Mouse (Mus musculus) G1E-ER4 (cell line): Measurements from ENCODE around the gene Anks1b. TPM values are rescaled to one million over a fixed set of nuclear protein-coding genes. Genes with fewer than 3 reads are reported as not detected.

ENCODE experiments used
- GATA1 ChIP-seq: IDR thresholded peaks from one replicate; pipeline ENCODE4 v1.8.0; 2012; ENCODE audit warnings: low read length, inconsistent platforms
- polyA plus RNA-seq: library from polyadenylated mRNA; stranded (reverse); fragments of >175 nt; gene quantifications from 2 replicates; pipeline ENCODE4 v1.2.3, GENCODE M21; 2012

The Anks1b gene
- polyA plus RNA-seq, 1 experiment, result not detected

DNA sequence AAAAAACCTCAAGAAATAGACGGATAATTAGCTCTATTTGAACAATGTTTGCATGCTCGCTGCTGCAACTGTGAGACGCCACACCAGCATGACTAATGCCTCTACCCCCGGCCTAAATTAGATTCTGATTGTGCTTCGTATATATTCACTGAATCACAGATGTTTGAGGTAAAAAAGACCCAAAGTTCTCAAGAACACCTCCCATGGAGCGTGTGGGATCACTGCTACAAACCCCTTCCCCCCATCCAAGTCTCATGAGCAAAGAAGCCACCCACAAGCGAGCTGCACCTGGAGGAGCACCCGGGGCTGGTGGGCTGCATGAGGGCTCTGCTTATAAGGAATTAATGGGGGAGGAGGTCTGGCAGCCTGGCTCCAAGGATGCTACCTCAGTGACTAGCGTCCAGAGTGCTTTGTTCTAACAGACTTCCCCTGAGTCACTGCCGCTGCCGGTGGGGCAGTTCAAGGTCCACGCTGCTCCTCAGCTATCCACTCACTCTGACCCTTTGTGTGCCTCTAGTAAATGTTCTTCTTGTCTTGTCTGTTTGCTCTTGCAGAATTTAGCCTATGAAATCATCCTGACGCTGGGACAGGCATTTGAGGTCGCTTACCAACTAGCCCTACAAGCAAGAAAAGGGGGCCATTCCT, 1092.5 kb downstream of the Anks1b start:
- TF ChIP-seq GATA1, result no peak

- TF ChIP-seq GATA1, result no peak
Observed at GRCm38 (mm10) chr10:90966821-90967220, 1093.5 kb downstream of the Anks1b start.

DNA sequence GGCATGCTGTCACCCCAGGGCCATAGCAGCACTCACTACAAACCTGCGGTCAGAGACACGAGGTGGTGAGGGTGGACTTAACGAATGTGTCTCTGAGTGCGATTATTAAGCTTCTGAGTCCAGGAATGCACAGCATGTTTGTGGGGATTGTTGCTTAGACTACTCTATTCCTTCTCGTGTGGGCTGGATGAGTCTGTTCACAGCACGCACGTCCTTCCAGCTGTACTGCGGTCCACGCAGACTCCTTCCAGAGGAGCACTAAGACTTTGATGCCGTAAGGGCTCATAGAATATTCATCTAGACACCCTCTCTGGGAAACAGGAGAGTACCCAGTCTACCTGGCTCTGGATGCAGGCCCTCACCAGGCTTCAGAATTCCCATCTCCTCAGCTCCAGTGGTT, 1094.9 kb downstream of the Anks1b start:
- TF ChIP-seq GATA1, result no peak

DNA sequence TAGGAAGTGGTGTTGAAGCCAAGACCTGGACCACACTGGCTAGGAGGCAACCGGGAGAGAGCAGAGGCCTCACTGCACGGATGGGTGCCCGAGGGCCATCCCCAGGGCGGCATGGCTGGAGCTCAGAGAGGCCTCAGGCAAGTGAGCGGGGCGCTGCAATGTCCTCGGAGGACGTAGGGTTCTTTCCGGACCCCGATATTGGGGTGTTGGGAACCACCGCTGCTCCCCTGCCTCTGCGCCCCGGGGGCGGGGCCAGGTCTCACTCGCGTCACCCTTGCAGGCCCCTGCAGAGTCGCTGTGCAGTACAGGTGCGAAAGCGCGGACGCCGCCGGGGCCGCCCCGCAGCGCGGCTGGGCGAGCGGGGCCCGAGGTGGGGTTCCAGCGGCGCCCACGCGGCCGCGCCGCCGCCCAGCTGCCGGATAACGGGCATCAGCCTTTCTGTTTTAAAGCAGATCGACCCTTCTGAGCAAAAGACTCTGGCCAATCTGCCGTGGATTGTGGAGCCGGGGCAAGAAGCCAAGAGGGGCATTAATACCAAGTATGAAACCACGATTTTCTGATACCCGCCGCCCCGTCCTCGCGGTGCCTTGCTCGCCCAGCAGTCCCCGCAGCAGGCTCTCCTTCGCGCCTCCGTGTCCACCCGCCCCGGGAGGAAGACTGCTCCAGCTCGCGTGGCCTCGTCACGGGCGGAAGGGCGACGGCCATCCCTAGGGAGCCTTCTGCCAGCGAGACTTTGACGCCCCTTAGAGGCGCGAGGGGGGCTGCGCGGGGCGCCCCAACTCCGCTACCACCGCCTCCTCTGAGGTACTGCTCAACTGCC, 1096.3 kb downstream of the Anks1b start:
- TF ChIP-seq GATA1, result no peak

GRCm38 (mm10) chr10:90970560-90970959, 1097.3 kb downstream of the Anks1b start:
- TF ChIP-seq GATA1, result no peak

DNA sequence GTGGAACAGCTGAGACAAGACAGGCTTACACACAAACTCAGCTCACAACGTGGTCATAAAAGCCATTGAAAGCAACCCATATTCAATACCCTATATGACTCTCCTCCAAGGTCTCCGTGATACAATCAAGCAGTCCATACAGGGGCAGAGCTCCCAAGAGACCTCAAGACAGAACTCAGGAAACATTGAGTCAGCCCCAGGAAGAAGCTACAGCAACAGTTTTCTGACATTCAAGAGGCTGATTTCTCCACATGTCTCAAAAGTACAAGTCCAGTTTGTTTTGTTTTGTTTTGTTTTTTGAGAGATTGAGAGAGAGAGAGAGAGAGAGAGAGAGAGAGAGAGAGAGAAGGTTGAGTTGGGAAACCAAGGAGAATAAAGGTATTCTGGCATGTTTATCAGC, 1100.8 kb downstream of the Anks1b start:
- TF ChIP-seq GATA1, result no peak

DNA sequence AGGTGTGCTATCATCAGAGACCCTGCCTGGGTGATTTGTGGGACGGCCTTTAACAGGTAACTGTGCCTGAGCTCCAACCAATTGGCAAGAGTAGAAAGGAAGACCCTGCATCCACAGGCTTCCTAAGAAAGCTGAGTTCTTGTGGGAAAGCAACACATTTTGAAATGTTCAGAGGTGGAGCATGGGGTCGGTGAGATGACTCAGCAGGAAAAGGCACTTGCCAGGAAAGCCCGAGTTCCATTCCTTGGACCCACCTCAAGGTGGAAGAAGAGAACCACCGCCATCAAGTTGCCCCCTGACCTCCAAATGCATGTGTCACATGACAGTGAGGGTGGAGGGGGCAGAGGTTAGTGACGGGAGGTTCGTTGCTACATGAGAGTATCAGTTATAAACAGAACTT, 1101.2 kb downstream of the Anks1b start:
- no peak for TF ChIP-seq GATA1

DNA sequence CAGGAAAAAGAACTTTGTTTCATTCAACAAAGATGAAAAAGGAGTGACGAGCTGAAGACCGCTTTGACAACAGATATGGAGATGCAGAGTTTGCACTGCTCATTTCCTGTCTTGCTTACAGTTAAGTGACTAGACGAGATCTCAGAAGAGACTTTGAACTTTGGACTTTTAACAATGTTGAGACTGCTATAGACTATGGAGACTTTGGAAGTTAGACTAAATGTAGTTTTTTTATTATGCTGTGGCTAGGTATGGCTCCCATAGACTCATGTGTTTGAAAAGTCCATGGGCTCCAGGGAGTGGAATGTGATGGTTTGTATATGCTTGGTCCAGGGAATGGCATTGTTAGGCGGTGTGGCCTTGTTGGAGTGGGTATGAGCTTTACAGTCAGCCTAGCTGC, 1108.5 kb downstream of the Anks1b start:
- no peak for TF ChIP-seq GATA1

GRCm38 (mm10) chr10:90983046-90983445, 1109.7 kb downstream of the Anks1b start:
- TF ChIP-seq GATA1, result no peak

DNA sequence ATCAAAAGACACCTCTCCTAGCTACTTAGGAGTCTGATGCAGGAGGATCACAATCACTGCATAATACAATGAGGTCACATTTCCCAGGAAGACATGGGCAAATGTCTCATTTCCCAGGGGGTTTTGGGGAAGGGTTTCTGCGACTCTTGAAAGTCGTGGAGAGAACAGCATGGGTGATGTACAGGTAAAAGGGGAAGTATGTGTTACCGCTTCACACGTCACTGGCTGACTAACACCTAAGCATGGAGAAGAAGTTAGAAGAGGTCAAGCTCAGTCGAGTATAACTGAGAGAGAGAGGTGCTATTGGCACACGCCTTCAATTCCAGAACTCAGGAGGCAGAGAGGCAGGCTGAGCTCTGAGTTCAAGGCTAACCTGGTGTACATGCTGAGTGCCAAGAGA, 1117.0 kb downstream of the Anks1b start:
- TF ChIP-seq GATA1, result no peak

DNA sequence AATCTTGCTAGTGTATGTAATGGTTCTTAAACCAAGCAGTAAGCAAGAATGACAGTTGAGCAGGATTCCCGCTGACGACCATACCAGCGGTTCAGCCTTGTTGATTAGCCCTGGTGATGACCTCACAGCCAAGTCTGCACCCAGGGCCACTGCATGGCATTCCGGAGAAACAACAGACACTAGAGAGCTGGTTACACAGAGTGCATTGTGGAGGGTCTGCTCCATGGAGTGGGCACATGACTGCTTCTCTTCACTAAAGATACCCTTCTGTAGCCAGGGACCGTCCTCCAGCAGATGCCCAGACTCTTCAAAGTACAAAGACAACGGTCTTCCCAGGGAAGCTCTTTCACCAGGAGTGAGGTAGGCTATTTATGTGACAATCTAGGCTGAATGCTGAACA, 1118.9 kb downstream of the Anks1b start:
- TF ChIP-seq GATA1, result no peak

DNA sequence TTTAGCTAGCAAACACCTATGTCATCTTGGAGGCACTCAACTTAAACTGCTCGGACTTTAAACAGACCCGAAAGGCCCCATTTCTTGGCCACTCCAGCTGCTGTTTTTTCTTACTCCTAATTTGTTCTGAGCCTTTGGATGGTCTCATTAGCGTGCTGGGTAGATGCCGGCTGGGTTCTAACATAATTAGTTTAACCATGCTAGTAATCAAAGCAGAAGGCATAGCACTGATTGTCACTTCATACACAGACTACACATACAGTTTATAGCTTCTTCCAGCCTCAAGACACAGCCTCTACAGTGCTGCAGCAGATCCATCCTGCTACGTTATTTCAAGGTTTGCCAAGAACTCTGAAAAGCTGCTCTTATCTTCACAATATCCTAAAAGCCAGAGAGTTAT, 1120.6 kb downstream of the Anks1b start:
- TF ChIP-seq GATA1, result no peak

GRCm38 (mm10) chr10:90999899-91000298, 1126.6 kb downstream of the Anks1b start:
- no peak for TF ChIP-seq GATA1

DNA sequence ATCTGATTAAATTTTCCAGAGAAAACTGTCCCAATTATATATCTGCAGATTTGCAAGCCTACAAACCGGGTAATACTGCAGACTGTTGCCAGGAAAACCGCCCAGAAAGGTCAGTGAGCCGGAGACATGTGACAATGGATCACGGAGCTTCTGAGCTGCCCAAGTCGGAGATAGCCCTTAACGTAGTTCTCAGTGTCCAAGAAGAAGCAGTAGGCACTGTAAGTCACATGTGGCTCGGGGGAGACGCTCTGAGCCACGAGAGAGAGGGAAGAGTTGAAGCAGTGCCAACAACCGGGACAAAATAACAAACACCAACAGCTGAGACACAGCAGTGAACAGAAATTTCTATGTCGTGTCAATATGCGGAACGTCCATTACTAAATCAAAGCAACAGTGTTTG, 1128.1 kb downstream of the Anks1b start:
- no peak for TF ChIP-seq GATA1

DNA sequence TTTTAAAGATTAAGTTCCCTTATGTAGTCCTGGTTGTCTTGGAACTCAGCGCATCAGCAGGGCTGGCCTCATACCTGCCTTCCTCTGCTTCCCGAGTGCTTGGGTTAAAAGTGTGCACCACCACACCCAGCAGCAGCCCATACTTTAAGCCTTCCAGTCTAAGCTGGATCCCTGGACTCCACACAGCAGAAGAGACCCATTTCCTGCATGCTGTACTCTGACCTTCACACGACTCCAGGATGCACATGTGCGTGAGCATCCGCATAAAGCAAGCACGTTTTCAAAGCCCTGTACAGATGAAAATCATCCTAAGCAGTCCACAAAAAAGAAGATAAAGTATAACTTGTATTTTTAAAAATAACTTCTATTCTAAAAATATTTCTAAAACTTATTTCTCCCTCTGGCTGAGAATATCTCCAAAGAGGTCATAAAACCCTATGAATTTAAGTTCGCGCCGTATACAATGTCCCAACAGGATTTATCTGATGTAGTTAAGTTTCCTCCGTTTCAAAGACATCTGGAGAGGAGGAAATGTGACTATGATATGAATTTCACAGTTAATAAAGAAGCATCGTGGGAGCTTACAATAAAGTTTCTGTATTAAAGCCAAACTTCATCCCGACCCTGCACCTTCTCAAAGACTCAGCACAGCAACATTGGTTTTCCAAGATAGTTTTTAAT, 1132.7 kb downstream of the Anks1b start:
- TF ChIP-seq GATA1, result no peak

Other genes starting within 250 kb of the Anks1b start
- 4.4 and 8.9 TPM in 2 replicates for gene Scyl2, start 187.2 kb upstream of the Anks1b start, polyA plus RNA-seq
- gene Actr6, start 141.2 kb upstream of the Anks1b start, polyA plus RNA-seq, result 0.46 and 0.94 TPM in 2 replicates
- gene Uhrf1bp1l, start 128.5 kb upstream of the Anks1b start, polyA plus RNA-seq, result 2.9 and 8.7 TPM in 2 replicates